Mouse (Mus musculus): Measurements from ENCODE around the gene Ctsw.

- TF ChIP-seq EP300 (IDR thresholded peaks at IDR 0.05; ENCODE audit: low read depth) (no peak), CTCF (IDR thresholded peaks at IDR 0.05; ENCODE audit: low read depth) (no peak)
These were observed 35.4 kb upstream of the Ctsw start, which contains the start of gene 1700020D05Rik for GRCm38 (mm10) chr19:5503687-5504086.
